Mouse (Mus musculus) G1E (cell line): ENCODE measurements around the gene Tnnc2.

Source experiments
- CTCF ChIP-seq: IDR thresholded peaks from 2 replicates; pipeline ENCODE4 v1.5.1; 2012; ENCODE audit warnings: low read depth, low read length, inconsistent platforms, mixed read lengths
- GATA1 ChIP-seq: IDR thresholded peaks from 2 replicates; pipeline ENCODE4 v1.6.1; 2012; ENCODE audit warnings: borderline replicate concordance, low read length, inconsistent platforms, mixed read lengths
- POLR2AphosphoS5 ChIP-seq: IDR thresholded peaks from 2 replicates; pipeline ENCODE4 v1.6.1; 2012; ENCODE audit warnings: low read depth, low read length, inconsistent platforms; ENCODE audit not compliant: insufficient replicate concordance
- TAL1 ChIP-seq: conservative IDR thresholded peaks from 2 replicates; pipeline ENCODE4 v1.6.1; 2012; ENCODE audit warnings: low read depth, low read length, inconsistent platforms, mixed read lengths

GRCm38 (mm10) chr2:164773229-164773988 lies 6.4 kb downstream of the Tnnc2 start:
- no peak for TF ChIP-seq CTCF
- no peak for TF ChIP-seq TAL1
- no peak for TF ChIP-seq POLR2AphosphoS5
- no peak for TF ChIP-seq GATA1
